Mouse (Mus musculus) olfactory bulb, adult 2 months (tissue): ENCODE measurements at regions not wholly inside any gene's neighbourhood (a gene's known extent, or its start where the extent isn't known, plus 50 kb on each side); places are given as distances from the start of the nearest gene placed in this dataset.

Experiments
- CTCF ChIP-seq: fragments of 200-500 bp; IDR thresholded peaks from 2 replicates; pipeline ENCODE4 v1.5.1; 2012; ENCODE audit warnings: low read depth, mild to moderate bottlenecking, low read length, moderate library complexity; ENCODE audit not compliant: insufficient read depth
- POLR2A ChIP-seq: fragments of 200-500 bp; IDR thresholded peaks from 2 replicates; pipeline ENCODE4 v1.6.1; 2012; ENCODE audit warnings: mild to moderate bottlenecking, low read depth, low read length, moderate library complexity; ENCODE audit not compliant: insufficient read depth

DNA sequence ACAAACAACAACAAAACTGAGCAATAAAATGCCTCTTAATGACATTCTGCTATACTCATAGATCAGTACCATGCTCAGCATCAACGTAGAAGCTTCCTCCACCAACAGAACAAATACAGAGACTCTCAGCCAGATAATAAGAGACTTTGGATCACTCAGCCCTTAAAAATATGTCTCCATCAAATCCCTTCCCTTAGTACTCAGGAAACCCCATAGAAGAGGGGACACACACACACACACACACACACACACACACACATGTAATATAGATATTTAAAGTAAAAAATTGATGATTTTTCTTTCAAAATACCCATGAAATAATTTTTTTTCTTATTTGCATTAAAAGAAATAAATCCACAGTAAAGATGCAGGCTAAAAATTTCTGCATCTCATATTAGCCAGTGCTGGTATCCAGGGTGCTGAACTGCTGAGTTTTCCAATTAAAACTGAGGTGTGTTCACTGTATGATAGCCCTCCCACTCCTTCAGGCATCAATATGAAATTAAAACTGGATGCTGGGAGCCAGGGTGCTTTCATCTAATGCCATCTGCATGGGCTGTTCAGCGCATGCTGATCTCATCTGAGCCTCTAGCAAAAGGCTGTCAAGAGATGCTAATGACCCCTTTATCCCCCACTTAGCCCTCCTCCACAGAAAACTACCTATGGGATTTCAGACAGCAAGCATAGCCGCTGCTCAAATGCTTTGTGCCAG lies 321.0 kb downstream of the Tm4sf1 start:
- no peak for TF ChIP-seq POLR2A
- TF ChIP-seq CTCF = no peak
